Mouse (Mus musculus): Measurements from ENCODE around the gene 1810055G02Rik. TPM values are rescaled to one million over a fixed set of nuclear protein-coding genes. Genes with fewer than 3 reads are reported as not detected.
A peak's percentile ranks its signal among the peaks of the same experiment; 100 is the strongest.

Gene 1810055G02Rik
- polyA plus RNA-seq, 1 experiment from 2014 or later = 31.9 TPM

GRCm38 (mm10) chr19:3698035-3698434 is 10.1 kb upstream of the 1810055G02Rik start:
- Histone ChIP-seq H3K9ac (replicated peaks) (no peak overlapping the region), H3K9me3 (no peaks in the 10 kb centered on the region), H3K4me2 (replicated peaks) (no peak overlapping the region), H3K4me1 (no peaks in the 10 kb centered on the region), H3K27ac (replicated peaks) (no peak overlapping the region), H3K4me3 (no peak overlapping the region), H3K36me3 (no peaks in the 10 kb centered on the region), H3K27me3 (no peaks in the 10 kb centered on the region)
- no peak for ATAC-seq (ENCODE audit: low FRiP score, low read depth)
- WGBS = 88% methylated on average over 7 of the region's 7 CpGs

GRCm38 (mm10) chr19:3699508-3700438 is 8.3 kb upstream of the 1810055G02Rik start:
- Histone ChIP-seq H3K27me3 (no peaks in the 10 kb centered on the region), H3K9ac (replicated peaks) (no peak overlapping the region), H3K4me3 (no peak overlapping the region), H3K4me2 (replicated peaks) (no peak overlapping the region), H3K4me1 (no peaks in the 10 kb centered on the region), H3K9me3 (no peaks in the 10 kb centered on the region), H3K36me3 (no peaks in the 10 kb centered on the region), H3K27ac (replicated peaks) (no peak overlapping the region)
- 43% methylated on average over 6 of the region's 6 CpGs for WGBS
- no peak for ATAC-seq (ENCODE audit: low FRiP score, low read depth)

DNA sequence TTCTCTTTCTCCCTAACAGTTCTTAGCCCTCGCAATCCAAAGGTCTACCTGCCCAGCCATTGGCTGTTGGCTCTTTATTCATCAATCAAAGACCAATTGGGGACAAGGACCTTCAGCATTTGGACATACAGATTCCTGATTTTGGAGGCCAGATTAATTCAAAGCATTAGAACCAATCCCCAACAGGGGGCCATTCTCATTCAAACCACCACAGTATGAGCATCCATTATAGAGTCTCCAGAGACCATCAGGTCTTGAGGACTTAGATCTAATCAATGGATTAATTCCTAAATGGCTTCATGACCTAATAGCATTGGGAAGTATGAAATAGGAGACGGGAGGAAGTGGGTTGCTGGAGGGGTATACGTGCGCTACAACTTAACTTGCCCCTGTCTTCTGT is 5.6 kb upstream of the 1810055G02Rik start:
- H3K36me3 ChIP-seq = no peaks in the 10 kb centered on the region
- H3K9ac ChIP-seq (replicated peaks) = no peak overlapping the region
- no peaks in the 10 kb centered on the region for H3K27me3 ChIP-seq
- H3K27ac ChIP-seq (replicated peaks) = no peak overlapping the region
- 90% methylated on average over 4 of the region's 4 CpGs for WGBS
- H3K4me1 ChIP-seq = peaks cover 1% of the 10 kb centered on the region; the same call in 1 of the 2 replicates
- H3K9me3 ChIP-seq = no peaks in the 10 kb centered on the region
- H3K4me2 ChIP-seq (replicated peaks) = no peak overlapping the region
- no peak for ATAC-seq (ENCODE audit: low FRiP score, low read depth)
- no peak overlapping the region for H3K4me3 ChIP-seq

DNA sequence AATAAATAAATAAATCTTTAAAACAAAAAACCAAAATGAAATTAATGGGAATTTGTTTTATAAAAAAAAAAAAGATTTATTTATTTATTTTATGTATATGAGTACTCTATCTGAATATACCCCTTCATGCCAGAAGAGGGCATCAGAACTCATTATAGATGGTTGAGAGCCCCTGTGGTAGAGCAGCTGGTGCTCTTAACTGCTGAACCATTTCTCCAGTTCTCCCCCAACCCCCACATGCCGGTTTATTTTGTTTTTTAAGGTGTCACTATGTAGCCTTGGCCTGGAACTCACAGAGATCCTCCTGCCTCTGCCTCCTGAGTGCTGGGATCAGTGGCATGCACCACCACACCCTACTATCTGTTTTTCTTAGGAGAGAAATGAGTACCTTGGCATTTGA is 1.8 kb upstream of the 1810055G02Rik start:
- ATAC-seq (ENCODE audit: low FRiP score, low read depth) = no peak

DNA sequence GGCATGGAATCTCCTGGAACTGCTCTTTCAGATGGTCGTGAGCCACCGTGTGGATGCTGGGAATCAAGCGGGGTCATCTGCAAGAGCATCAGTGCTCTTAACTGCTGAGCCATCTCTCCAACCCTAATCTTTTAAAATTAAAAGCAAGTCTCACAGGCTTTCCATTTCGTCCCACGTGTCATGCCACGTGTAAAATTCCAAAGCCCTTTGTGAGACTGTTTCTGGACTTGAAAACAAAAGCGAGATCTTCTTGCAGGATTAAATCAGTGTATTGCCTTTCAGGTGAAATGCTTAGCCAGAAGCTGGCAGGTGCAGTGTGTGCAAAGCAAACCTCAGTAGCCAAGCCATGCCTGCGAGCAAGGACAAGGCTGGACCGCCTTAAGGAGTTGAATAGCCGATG is 540 bp upstream of the 1810055G02Rik start:
- H3K4me1 ChIP-seq = peaks cover 15% of the 10 kb centered on the region
- H3K36me3 ChIP-seq = 0 out of 2 replicates have a peak, but pooled peaks cover 6% of the 10 kb centered on the region
- ATAC-seq (ENCODE audit: low FRiP score, low read depth) = no peak
- no peaks in the 10 kb centered on the region for H3K27me3 ChIP-seq
- peak overlapping the region; percentile 78 for H3K4me3 ChIP-seq
- WGBS = 39% methylated on average over 10 of the region's 10 CpGs
- H3K9ac ChIP-seq (replicated peaks) = peak overlapping the region; percentile 86
- H3K9me3 ChIP-seq = no peaks in the 10 kb centered on the region
- H3K4me2 ChIP-seq (replicated peaks) = peak overlapping the region; percentile 72
- H3K27ac ChIP-seq (replicated peaks) = peak overlapping the region; percentile 84

More for the DNA sequence above, 1.8 kb upstream of the 1810055G02Rik start:
- H3K9me3 ChIP-seq = no peaks in the 10 kb centered on the region
- H3K4me3 ChIP-seq = no peak overlapping the region
- no peak overlapping the region for H3K27ac ChIP-seq (replicated peaks)
- H3K4me2 ChIP-seq (replicated peaks) = no peak overlapping the region
- no peaks in the 10 kb centered on the region for H3K27me3 ChIP-seq
- H3K4me1 ChIP-seq = peaks cover 15% of the 10 kb centered on the region
- H3K36me3 ChIP-seq = 0 out of 2 replicates have a peak, but pooled peaks cover 1% of the 10 kb centered on the region
- WGBS = 52% methylated on average over 1 of the region's 1 CpGs
- H3K9ac ChIP-seq (replicated peaks) = no peak overlapping the region

- H3K9ac ChIP-seq (replicated peaks) = peak overlapping the region; percentile 86
- H3K9me3 ChIP-seq = no peaks in the 10 kb centered on the region
- 49% methylated on average over 10 of the region's 10 CpGs for WGBS
- H3K27ac ChIP-seq (replicated peaks) = peak overlapping the region; percentile 84; the same call in 1 of the 2 replicates
- H3K27me3 ChIP-seq = no peaks in the 10 kb centered on the region
- peaks cover 15% of the 10 kb centered on the region for H3K4me1 ChIP-seq
- H3K4me3 ChIP-seq = peak overlapping the region; percentile 78
- H3K36me3 ChIP-seq = peaks cover 6% of the 10 kb centered on the region; the same call in 1 of the 2 replicates
- H3K4me2 ChIP-seq (replicated peaks) = peak overlapping the region; percentile 72
- no peak for ATAC-seq (ENCODE audit: low FRiP score, low read depth)
Observed at GRCm38 (mm10) chr19:3709013-3709787, 1.1 kb downstream of the 1810055G02Rik start.

- H3K9me3 ChIP-seq = no peaks in the 10 kb centered on the region
- no peak overlapping the region for H3K4me2 ChIP-seq (replicated peaks)
- WGBS = 95% methylated on average over 2 of the region's 2 CpGs
Observed at GRCm38 (mm10) chr19:3710436-3710835, 2.3 kb downstream of the 1810055G02Rik start.

DNA sequence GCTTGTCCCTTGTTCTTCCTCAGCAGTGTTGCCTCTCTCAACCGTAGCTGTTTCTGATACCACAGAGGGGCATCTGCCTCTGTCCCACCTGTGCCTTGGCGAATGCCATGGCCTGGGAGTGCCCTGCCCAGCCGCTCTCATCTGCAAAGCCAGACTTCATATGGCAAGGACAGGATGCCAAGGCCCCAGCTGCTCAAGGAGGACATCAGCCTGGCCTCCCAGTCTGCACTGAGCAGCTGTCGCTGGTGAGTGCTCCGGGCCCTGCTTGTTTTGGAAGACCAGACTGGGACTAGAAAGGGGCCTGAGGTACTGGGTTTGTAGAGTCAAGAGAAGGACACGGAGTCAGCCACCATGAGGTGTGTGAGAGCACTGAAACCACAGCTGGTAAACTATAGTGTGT is 6.3 kb downstream of the 1810055G02Rik start:
- H3K27ac ChIP-seq (replicated peaks) = no peak overlapping the region
- H3K4me2 ChIP-seq (replicated peaks) = no peak overlapping the region
- H3K36me3 ChIP-seq = peaks cover 37% of the 10 kb centered on the region
- no peak overlapping the region for H3K9ac ChIP-seq (replicated peaks)
- peaks cover 6% of the 10 kb centered on the region for H3K4me1 ChIP-seq
- H3K4me3 ChIP-seq = no peak overlapping the region
- H3K27me3 ChIP-seq = no peaks in the 10 kb centered on the region
- H3K9me3 ChIP-seq = no peaks in the 10 kb centered on the region
- 94% methylated on average over 6 of the region's 6 CpGs for WGBS
- no peak for ATAC-seq (ENCODE audit: low FRiP score, low read depth)

More at GRCm38 (mm10) chr19:3710436-3710835, 2.3 kb downstream of the 1810055G02Rik start:
- Histone ChIP-seq H3K4me1 (peaks cover 15% of the 10 kb centered on the region), H3K9ac (replicated peaks) (no peak overlapping the region), H3K27ac (replicated peaks) (no peak overlapping the region), H3K27me3 (no peaks in the 10 kb centered on the region), H3K4me3 (no peak overlapping the region), H3K36me3 (peaks cover 8% of the 10 kb centered on the region)
- no peak for ATAC-seq (ENCODE audit: low FRiP score, low read depth)

DNA sequence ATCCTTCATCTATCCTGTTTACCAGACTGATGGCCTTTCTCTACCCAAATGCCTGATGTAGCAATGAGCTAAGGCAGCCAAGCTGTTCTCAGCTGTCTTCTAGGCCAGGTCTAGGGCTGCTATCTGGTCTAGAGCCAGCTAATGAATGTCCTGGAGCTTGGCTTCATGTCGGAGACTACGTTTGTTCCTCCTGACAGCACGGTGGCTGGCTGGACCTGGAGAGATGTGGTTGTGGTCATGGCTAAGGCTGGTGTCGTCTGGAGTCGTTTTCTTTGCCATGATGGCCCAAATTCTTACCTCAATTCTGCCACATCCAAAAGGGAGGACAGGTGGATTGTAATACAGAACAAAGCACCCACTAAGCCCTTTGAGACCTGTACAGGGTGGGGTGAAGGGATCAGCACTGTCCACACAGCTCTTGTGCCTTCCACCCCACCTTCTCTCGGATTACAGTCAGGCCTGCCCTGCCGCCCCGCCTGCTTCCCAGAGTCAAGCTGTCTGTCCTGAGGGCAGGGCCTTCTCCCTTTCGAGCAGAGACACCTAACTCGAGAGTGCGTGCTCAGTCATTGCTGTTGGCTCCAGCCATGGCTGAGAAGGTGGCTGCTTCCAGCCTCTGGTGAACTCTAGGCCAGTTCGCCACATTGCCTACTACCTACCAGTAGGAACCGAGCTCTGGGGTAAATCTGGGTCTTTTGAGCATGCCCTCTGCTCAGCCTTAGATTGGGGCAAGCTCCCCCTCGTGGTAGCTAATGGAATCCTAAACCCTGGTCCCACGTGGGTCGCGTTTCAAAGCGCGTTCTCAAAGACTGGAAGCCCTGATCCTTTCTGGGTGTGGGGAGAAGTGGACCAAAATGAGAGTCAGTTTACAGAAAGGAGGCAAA is 10.6 kb downstream of the 1810055G02Rik start:
- Histone ChIP-seq H3K9me3 (no peaks in the 10 kb centered on the region), H3K27me3 (no peaks in the 10 kb centered on the region), H3K36me3 (peaks cover 32% of the 10 kb centered on the region), H3K4me2 (replicated peaks) (peak overlapping the region; percentile 62), H3K4me3 (peak overlapping the region; percentile 36), H3K9ac (replicated peaks) (no peak overlapping the region; the same call in 1 of the 2 replicates), H3K4me1 (peaks cover 10% of the 10 kb centered on the region), H3K27ac (replicated peaks) (no peak overlapping the region)
- 44% methylated on average over 19 of the region's 19 CpGs for WGBS
- ATAC-seq (ENCODE audit: low FRiP score, low read depth) = peak; percentile 81

DNA sequence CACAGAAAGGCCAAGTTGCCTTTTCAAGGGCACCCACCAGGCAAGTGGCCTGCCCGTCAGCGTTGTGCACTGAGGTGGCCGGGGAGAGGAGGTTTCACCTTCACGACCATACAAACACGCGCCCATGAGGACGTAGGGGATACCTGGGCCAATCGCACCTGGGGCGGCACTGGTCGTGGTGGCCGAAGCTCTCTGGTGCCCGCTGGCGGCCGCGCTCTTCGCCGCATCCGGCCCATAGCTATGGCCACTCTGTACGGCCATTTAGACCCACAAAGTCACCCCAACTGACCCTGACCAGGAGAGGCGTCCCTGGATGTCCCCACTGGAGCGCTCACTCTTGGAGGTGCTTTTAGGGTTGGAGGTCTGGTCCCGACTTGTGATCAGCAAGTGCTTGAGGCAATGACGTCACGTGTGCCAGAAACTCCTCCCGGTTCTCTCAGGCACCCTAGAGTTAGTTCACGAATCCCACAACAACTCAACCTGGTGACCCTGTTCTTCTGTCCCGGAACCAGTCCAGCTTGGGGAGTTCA is 11.3 kb downstream of the 1810055G02Rik start:
- Histone ChIP-seq H3K9me3 (no peaks in the 10 kb centered on the region), H3K4me1 (peaks cover 10% of the 10 kb centered on the region), H3K9ac (replicated peaks) (no peak overlapping the region; the same call in 1 of the 2 replicates), H3K27me3 (no peaks in the 10 kb centered on the region), H3K4me2 (replicated peaks) (peak overlapping the region; percentile 62), H3K36me3 (peaks cover 32% of the 10 kb centered on the region), H3K4me3 (peak overlapping the region; percentile 36), H3K27ac (replicated peaks) (no peak overlapping the region)
- ATAC-seq (ENCODE audit: low FRiP score, low read depth) = peak; percentile 71
- WGBS = 2% methylated on average over 26 of the region's 27 CpGs

- Histone ChIP-seq H3K9me3 (no peaks in the 10 kb centered on the region), H3K4me1 (peaks cover 10% of the 10 kb centered on the region), H3K9ac (replicated peaks) (no peak overlapping the region), H3K36me3 (peaks cover 2% of the 10 kb centered on the region; the same call in 1 of the 2 replicates), H3K27ac (replicated peaks) (no peak overlapping the region), H3K27me3 (no peaks in the 10 kb centered on the region), H3K4me3 (no peak overlapping the region), H3K4me2 (replicated peaks) (no peak overlapping the region)
- no peak for ATAC-seq (ENCODE audit: low FRiP score, low read depth)
- WGBS = 97% methylated on average over 9 of the region's 9 CpGs
Observed at GRCm38 (mm10) chr19:3723170-3723569, 15.1 kb downstream of the 1810055G02Rik start.
